In genomic region chr9:48736361-48737209, GRCm38 (mm10) we compare ENCODE assay signal across 8 mouse cellular contexts.
DNase-seq lines count a peak whose midpoint lies in the region; ATAC-seq and TF ChIP-seq lines count a peak whose summit lies in the region.

No protein-coding gene starts in this region.

- no peak for TF ChIP-seq CTCF in small intestine, adult 2 months (IDR thresholded peaks at IDR 0.05; ENCODE audit: extremely low read depth, insufficient read length, insufficient replicate concordance, low read depth, low read length)

- no peak for ATAC-seq in heart, embryonic 13.5 days (ENCODE audit: extremely low read depth, insufficient number of reproducible peaks, low FRiP score, low TSS enrichment)
- no peak for ATAC-seq in CD4-positive, CD25-positive, alpha-beta regulatory T cell, adult 4 months
- ATAC-seq in erythroid progenitor cell, adult 5-6 weeks (replicated peaks; ENCODE audit: low FRiP score, poor library complexity, severe bottlenecking): no peak

- no peak for TF ChIP-seq POLR2A in small intestine, adult 2 months (IDR thresholded peaks at IDR 0.05; ENCODE audit: low read depth, low read length)

- peak overlapping the region; percentile 59 for H3K4me2 ChIP-seq in heart, embryonic 13.5 days

- H3K4me3 ChIP-seq in heart, embryonic 13.5 days: no peak overlapping the region
- H3K4me3 ChIP-seq in brown adipose tissue, adult 24 weeks (ENCODE audit: insufficient read depth, low read depth, low read length): peak overlapping the region; percentile 4; the same call in 1 of the 2 replicates
- H3K4me3 ChIP-seq in small intestine, adult 2 months (ENCODE audit: low read depth, low read length): no peak overlapping the region

- no peaks in the 10 kb centered on the region for H3K36me3 ChIP-seq in heart, embryonic 13.5 days
- no peaks in the 10 kb centered on the region for H3K36me3 ChIP-seq in small intestine, adult 2 months (ENCODE audit: control insufficient read depth, insufficient read depth, low read length)

- no peak overlapping the region; the same call in 1 of the 2 replicates for H3K9ac ChIP-seq in heart, embryonic 13.5 days

- intact Hi-C loops in left cerebral cortex, postnatal 36 days (cut with DNase I): loop anchor here (2.0 to 10.0 kb wide), 4 partner anchors 14 to 248 kb away; partner anchors contain the start of gene Usp28

- H3K27ac ChIP-seq in heart, embryonic 13.5 days (replicated peaks): no peak overlapping the region
- peak overlapping the region; percentile 100 for H3K27ac ChIP-seq in brown adipose tissue, adult 24 weeks (replicated peaks; ENCODE audit: low read depth, low read length)
- peak overlapping the region; percentile 88 for H3K27ac ChIP-seq in small intestine, adult 2 months (ENCODE audit: insufficient read depth, low read depth, low read length)

- H3K9me3 ChIP-seq in heart, embryonic 13.5 days: no peaks in the 10 kb centered on the region

- peaks cover 76% of the 10 kb centered on the region for H3K4me1 ChIP-seq in heart, embryonic 13.5 days
- peaks cover 66% of the 10 kb centered on the region for H3K4me1 ChIP-seq in brown adipose tissue, adult 24 weeks (ENCODE audit: control insufficient read depth, insufficient read depth, insufficient read length, low read length)
- peaks cover 20% of the 10 kb centered on the region for H3K4me1 ChIP-seq in small intestine, adult 2 months (ENCODE audit: control insufficient read depth, insufficient read depth, insufficient read length, low read length)

- 57% methylated on average over 10 of the region's 10 CpGs for WGBS in heart, embryonic 13.5 days
- WGBS in small intestine, adult 2 months: 47% methylated on average over 10 of the region's 10 CpGs

- no peak for DNase-seq in heart, adult 9 months (ENCODE audit: low spot score in 2 of 2)
- DNase-seq in frontal cortex, postnatal 36 days (ENCODE audit: low spot score in 2 of 2): peak; percentile 57 to 62
- peak; percentile 74 for DNase-seq in left cerebral cortex, postnatal 36 days (ENCODE audit: low spot score in 2 of 2)

- 0 out of 2 replicates have a peak, but pooled peaks cover 4% of the 10 kb centered on the region for H3K27me3 ChIP-seq in heart, embryonic 13.5 days (replicated peaks)
- no peaks in the 10 kb centered on the region for H3K27me3 ChIP-seq in small intestine, adult 2 months (ENCODE audit: control insufficient read depth, insufficient read depth, low read length)

Comparison
In these comparisons a context has a peak if more than half of its experiments do, and no peak if none do; other contexts are left out.
1. DNase-seq: peak in frontal cortex, postnatal 36 days (2 of 2) and left cerebral cortex, postnatal 36 days (2 of 2); none in heart, adult 9 months (0 of 2).